Mouse (Mus musculus) embryo, embryonic 10.5 days (tissue): Measurements from ENCODE around the gene Elp5.
"Not testable (repeated sequence)": the region's sequence is repeated elsewhere in the genome, so short reads cannot be mapped to it uniquely, and the experiment has no call there.

Source experiments
- DNase-seq: peaks from one replicate; pipeline ENCODE4 v3.0.0-alpha.2; 2015; ENCODE audit warnings: low spot score

The Elp5 gene

GRCm38 (mm10) chr11:69956218-69956617, 26.1 kb downstream of the Elp5 start:
- DNase-seq, result no peak

GRCm38 (mm10) chr11:69955618-69956017, 26.7 kb downstream of the Elp5 start:
- DNase-seq, result not testable (repeated sequence)

GRCm38 (mm10) chr11:69953267-69953915, 28.9 kb downstream of the Elp5 start:
- no peak for DNase-seq

- no peak for DNase-seq
Measured at GRCm38 (mm10) chr11:69952274-69952673, 30.0 kb downstream of the Elp5 start.

GRCm38 (mm10) chr11:69950807-69951459, 31.4 kb downstream of the Elp5 start:
- peak; percentile 57 for DNase-seq

GRCm38 (mm10) chr11:69948763-69949150, 33.6 kb downstream of the Elp5 start:
- peak; percentile 97 for DNase-seq

- peak; percentile 99 for DNase-seq
Measured at GRCm38 (mm10) chr11:69948066-69948762, 34.1 kb downstream of the Elp5 start, which contains the start of gene Slc2a4. Slc2a4 (minus strand) TSS chr11:69948188.

GRCm38 (mm10) chr11:69947337-69948065, 34.8 kb downstream of the Elp5 start:
- peak; percentile 70 for DNase-seq

GRCm38 (mm10) chr11:69945997-69946891, 36.1 kb downstream of the Elp5 start:
- no peak for DNase-seq

- DNase-seq, result no peak
Measured at GRCm38 (mm10) chr11:69945216-69945615, 37.1 kb downstream of the Elp5 start.

GRCm38 (mm10) chr11:69940962-69941361, 41.4 kb downstream of the Elp5 start:
- DNase-seq, result no peak

GRCm38 (mm10) chr11:69939731-69940130, 42.6 kb downstream of the Elp5 start:
- DNase-seq, result no peak

- DNase-seq, result no peak
Measured at GRCm38 (mm10) chr11:69939181-69939580, 43.1 kb downstream of the Elp5 start.

GRCm38 (mm10) chr11:69938401-69938979, 43.8 kb downstream of the Elp5 start:
- DNase-seq, result no peak

- no peak for DNase-seq
Measured at GRCm38 (mm10) chr11:69937834-69938233, 44.5 kb downstream of the Elp5 start.

- no peak for DNase-seq
Measured at GRCm38 (mm10) chr11:69937385-69937784, 44.9 kb downstream of the Elp5 start.

- DNase-seq, result no peak
Measured at GRCm38 (mm10) chr11:69936714-69937347, 45.5 kb downstream of the Elp5 start.

- peak; percentile 35 for DNase-seq
Measured at GRCm38 (mm10) chr11:69936156-69936555, 46.2 kb downstream of the Elp5 start.

- DNase-seq, result peak; percentile 94
Measured at GRCm38 (mm10) chr11:69935137-69935879, 47.0 kb downstream of the Elp5 start, which contains the start of gene Ybx2. Ybx2 (plus strand) TSS chr11:69935796.

GRCm38 (mm10) chr11:69934681-69935080, 47.6 kb downstream of the Elp5 start:
- DNase-seq, result no peak
